Mouse (Mus musculus) kidney, adult 2 months (tissue): ENCODE measurements around the gene Mylk. TPM values are rescaled to one million over a fixed set of nuclear protein-coding genes. Genes with fewer than 3 reads are reported as not detected.

Source experiments
- DNase-seq: peaks from one replicate; pipeline ENCODE4 v3.0.0; 2021
- H3K27ac ChIP-seq: fragments of 200-500 bp; 2 replicates; pipeline ENCODE4 v1.5.1; 2012; ENCODE audit warnings: low read depth, low read length, control low read depth, inconsistent platforms; ENCODE audit not compliant: insufficient read depth
- H3K27me3 ChIP-seq: fragments of 200-500 bp; replicated peaks from 2 replicates; pipeline ENCODE4 v1.6.1; 2012; ENCODE audit warnings: mild to moderate bottlenecking, moderate library complexity, low read length, inconsistent platforms; ENCODE audit not compliant: control insufficient read depth, insufficient read depth
- H3K36me3 ChIP-seq: fragments of 200-500 bp; 2 replicates; pipeline ENCODE4 v1.6.1; 2012; ENCODE audit warnings: mild to moderate bottlenecking, moderate library complexity, low read length, inconsistent platforms; ENCODE audit not compliant: control insufficient read depth, insufficient read depth
- H3K4me1 ChIP-seq: fragments of 200-500 bp; 2 replicates; pipeline ENCODE4 v1.6.1; 2011; ENCODE audit warnings: low read length; ENCODE audit not compliant: control insufficient read depth, insufficient read depth
- H3K4me3 ChIP-seq: fragments of 200-500 bp; 2 replicates; pipeline ENCODE4 v1.5.1; 2011; ENCODE audit warnings: mild to moderate bottlenecking, low read depth, low read length, control low read depth; ENCODE audit not compliant: insufficient read depth
- CTCF ChIP-seq: fragments of 200-500 bp; conservative IDR thresholded peaks from 2 replicates; pipeline ENCODE4 v1.5.1; 2011; ENCODE audit warnings: low read depth, mild to moderate bottlenecking, control low read depth, low read length, moderate library complexity, mixed read lengths; ENCODE audit not compliant: insufficient read depth, insufficient read length
- POLR2A ChIP-seq: fragments of 200-500 bp; IDR thresholded peaks from one replicate; pipeline ENCODE4 v1.6.1; 2011; ENCODE audit warnings: low read depth, low read length, control low read depth
- WGBS: fragments of 180-500 bp; shearing (Covaris S2); methylation state at CpG from one replicate; pipeline ENCODE4 v1.1.7; 2018; 5-methylcytosine and 5-hydroxymethylcytosine counted together
- polyA plus RNA-seq: library from polyadenylated mRNA; depleted of rRNA; stranded (reverse); fragments of >200 nt; gene quantifications from 2 replicates; pipeline ENCODE4 v1.2.3, GENCODE M21; 2012

The Mylk gene
- polyA plus RNA-seq, 1 experiment, result 64.7 TPM

GRCm38 (mm10) chr16:34767443-34767842 is 22.4 kb downstream of the Mylk start:
- WGBS, result 94% methylated on average over 2 of the region's 2 CpGs
- no peak for DNase-seq
- H3K4me1 ChIP-seq, result peaks cover 8% of the 10 kb centered on the region; the same call in 1 of the 2 replicates
- TF ChIP-seq POLR2A (no peak), CTCF (no peak)
- no peaks in the 10 kb centered on the region; the same call in 1 of the 2 replicates for H3K36me3 ChIP-seq
- H3K27me3 ChIP-seq, result no peaks in the 10 kb centered on the region
- no peak overlapping the region for H3K27ac ChIP-seq
- no peak overlapping the region for H3K4me3 ChIP-seq

GRCm38 (mm10) chr16:34768436-34768835 is 23.4 kb downstream of the Mylk start:
- no peak for DNase-seq
- Histone ChIP-seq H3K27me3 (no peaks in the 10 kb centered on the region), H3K27ac (no peak overlapping the region), H3K4me1 (peaks cover 8% of the 10 kb centered on the region; the same call in 1 of the 2 replicates), H3K36me3 (no peaks in the 10 kb centered on the region; the same call in 1 of the 2 replicates), H3K4me3 (no peak overlapping the region)
- 77% methylated on average over 4 of the region's 4 CpGs for WGBS
- TF ChIP-seq POLR2A (no peak), CTCF (no peak)

GRCm38 (mm10) chr16:34770127-34770526 is 25.1 kb downstream of the Mylk start:
- Histone ChIP-seq H3K27me3 (no peaks in the 10 kb centered on the region), H3K27ac (no peak overlapping the region), H3K4me3 (no peak overlapping the region), H3K4me1 (peaks cover 4% of the 10 kb centered on the region; the same call in 1 of the 2 replicates), H3K36me3 (no peaks in the 10 kb centered on the region; the same call in 1 of the 2 replicates)
- TF ChIP-seq CTCF, result no peak
- TF ChIP-seq POLR2A, result no peak
- WGBS, result 77% methylated on average over 4 of the region's 4 CpGs
- no peak for DNase-seq

GRCm38 (mm10) chr16:34772445-34773032 is 27.5 kb downstream of the Mylk start:
- DNase-seq, result no peak

GRCm38 (mm10) chr16:34782442-34782841 is 37.4 kb downstream of the Mylk start:
- TF ChIP-seq POLR2A, result no peak
- TF ChIP-seq CTCF, result no peak
- WGBS, result 76% methylated on average over 1 of the region's 1 CpGs
- Histone ChIP-seq H3K4me1 (no peaks in the 10 kb centered on the region), H3K27ac (no peak overlapping the region), H3K4me3 (no peak overlapping the region), H3K36me3 (no peaks in the 10 kb centered on the region), H3K27me3 (no peaks in the 10 kb centered on the region)
- no peak for DNase-seq

More at GRCm38 (mm10) chr16:34772445-34773032, 27.5 kb downstream of the Mylk start:
- 67% methylated on average over 4 of the region's 4 CpGs for WGBS
- Histone ChIP-seq H3K4me1 (peaks cover 4% of the 10 kb centered on the region; the same call in 1 of the 2 replicates), H3K27me3 (no peaks in the 10 kb centered on the region), H3K27ac (no peak overlapping the region), H3K36me3 (no peaks in the 10 kb centered on the region), H3K4me3 (no peak overlapping the region)
- TF ChIP-seq CTCF (no peak), POLR2A (no peak)

GRCm38 (mm10) chr16:34783536-34783935 is 38.5 kb downstream of the Mylk start:
- Histone ChIP-seq H3K4me1 (no peaks in the 10 kb centered on the region), H3K27me3 (no peaks in the 10 kb centered on the region), H3K4me3 (no peak overlapping the region), H3K27ac (no peak overlapping the region), H3K36me3 (no peaks in the 10 kb centered on the region)
- no peak for TF ChIP-seq POLR2A
- TF ChIP-seq CTCF, result no peak
- 89% methylated on average over 5 of the region's 5 CpGs for WGBS
- no peak for DNase-seq

- no peaks in the 10 kb centered on the region for H3K36me3 ChIP-seq
- no peak overlapping the region for H3K4me3 ChIP-seq
- DNase-seq, result no peak
- no peaks in the 10 kb centered on the region for H3K4me1 ChIP-seq
- no peak for TF ChIP-seq POLR2A
- no peak for TF ChIP-seq CTCF
- H3K27ac ChIP-seq, result no peak overlapping the region
- WGBS, result 76% methylated on average over 4 of the region's 4 CpGs
- H3K27me3 ChIP-seq, result no peaks in the 10 kb centered on the region
Measured at GRCm38 (mm10) chr16:34784675-34785074, 39.7 kb downstream of the Mylk start.
